Mouse (Mus musculus) limb, embryonic 10.5 days (tissue): ENCODE measurements around the gene Il17rd. TPM values are rescaled to one million over a fixed set of nuclear protein-coding genes. Genes with fewer than 3 reads are reported as not detected.

Experiments used
- DNase-seq: peaks from one replicate; pipeline ENCODE4 v3.0.0-alpha.2; 2017; ENCODE audit warnings: low spot score
- H3K27ac ChIP-seq: fragments of 300-500 bp; sonication (generic); 2 replicates; pipeline ENCODE4 v1.5.1; 2016; ENCODE audit warnings: mild to moderate bottlenecking
- H3K27me3 ChIP-seq: fragments of 300-500 bp; sonication (generic); 2 replicates; pipeline ENCODE4 v1.6.1; 2016; ENCODE audit warnings: low read depth, mild to moderate bottlenecking; ENCODE audit not compliant: poor library complexity, severe bottlenecking
- H3K36me3 ChIP-seq: fragments of 300-500 bp; sonication (generic); 2 replicates; pipeline ENCODE4 v1.6.1; 2016; ENCODE audit warnings: mild to moderate bottlenecking, moderate library complexity
- H3K4me1 ChIP-seq: fragments of 300-500 bp; sonication (generic); 2 replicates; pipeline ENCODE4 v1.6.1; 2016
- H3K4me3 ChIP-seq: fragments of 300-500 bp; sonication (generic); 2 replicates; pipeline ENCODE4 v1.5.1; 2016; ENCODE audit warnings: mild to moderate bottlenecking, moderate library complexity
- H3K9me3 ChIP-seq: fragments of 300-500 bp; sonication (generic); replicated peaks from 2 replicates; pipeline ENCODE4 v1.6.1; 2016; ENCODE audit warnings: mild to moderate bottlenecking
- WGBS: fragments of 180-500 bp; shearing (Covaris S2); methylation state at CpG from one replicate; pipeline ENCODE4 v1.1.7; 2016; 5-methylcytosine and 5-hydroxymethylcytosine counted together
- polyA plus RNA-seq: library from polyadenylated mRNA; unstranded; fragments of >200 nt; fragmentation: Nextera tagmentation; extraction: Ambion mirVana; gene quantifications from 2 replicates; pipeline ENCODE4 v1.2.1, GENCODE M21; 2016

The Il17rd gene
- polyA plus RNA-seq, 1 experiment from 2014 or later, result 17.4 TPM

GRCm38 (mm10) chr14:27050560-27051510, 12.1 kb downstream of the Il17rd start:
- Histone ChIP-seq H3K9me3 (no peaks in the 10 kb centered on the region), H3K27ac (peak overlapping the region; percentile 87), H3K27me3 (no peaks in the 10 kb centered on the region), H3K36me3 (peaks cover 35% of the 10 kb centered on the region), H3K4me3 (peak overlapping the region; percentile 29), H3K4me1 (peaks cover 87% of the 10 kb centered on the region)
- WGBS, result 30% methylated on average over 18 of the region's 18 CpGs
- DNase-seq, result no peak

- DNase-seq, result no peak
- Histone ChIP-seq H3K4me1 (peaks cover 87% of the 10 kb centered on the region), H3K36me3 (peaks cover 35% of the 10 kb centered on the region), H3K27ac (peak overlapping the region; percentile 87), H3K9me3 (no peaks in the 10 kb centered on the region), H3K4me3 (no peak overlapping the region), H3K27me3 (no peaks in the 10 kb centered on the region)
- WGBS, result 55% methylated on average over 5 of the region's 5 CpGs
Observed at GRCm38 (mm10) chr14:27051511-27051895, 12.8 kb downstream of the Il17rd start.

GRCm38 (mm10) chr14:27058535-27059223, 19.9 kb downstream of the Il17rd start:
- H3K4me3 ChIP-seq, result peak overlapping the region; percentile 21; the same call in 1 of the 2 replicates
- peaks cover 44% of the 10 kb centered on the region for H3K36me3 ChIP-seq
- 10% methylated on average over 13 of the region's 13 CpGs for WGBS
- peak overlapping the region; percentile 76 for H3K27ac ChIP-seq
- H3K27me3 ChIP-seq, result no peaks in the 10 kb centered on the region
- H3K9me3 ChIP-seq, result no peaks in the 10 kb centered on the region
- H3K4me1 ChIP-seq, result peaks cover 75% of the 10 kb centered on the region
- peak; percentile 31 for DNase-seq

- peaks cover 76% of the 10 kb centered on the region for H3K4me1 ChIP-seq
- peak; percentile 39 for DNase-seq
- H3K27ac ChIP-seq, result peak overlapping the region; percentile 76; the same call in 1 of the 2 replicates
- WGBS, result 26% methylated on average over 8 of the region's 8 CpGs
- H3K4me3 ChIP-seq, result no peak overlapping the region
- H3K9me3 ChIP-seq, result no peaks in the 10 kb centered on the region
- peaks cover 42% of the 10 kb centered on the region for H3K36me3 ChIP-seq
- H3K27me3 ChIP-seq, result no peaks in the 10 kb centered on the region
Observed at GRCm38 (mm10) chr14:27059224-27059558, 20.4 kb downstream of the Il17rd start.

- Histone ChIP-seq H3K4me3 (no peak overlapping the region), H3K9me3 (no peaks in the 10 kb centered on the region), H3K27ac (peak overlapping the region; percentile 61), H3K4me1 (peaks cover 86% of the 10 kb centered on the region), H3K36me3 (peaks cover 26% of the 10 kb centered on the region; the same call in 1 of the 2 replicates), H3K27me3 (no peaks in the 10 kb centered on the region)
- WGBS, result 64% methylated on average over 1 of the region's 1 CpGs
- no peak for DNase-seq
Observed at GRCm38 (mm10) chr14:27063338-27063737, 24.6 kb downstream of the Il17rd start.

- WGBS, result 3% methylated on average over 9 of the region's 9 CpGs
- peak overlapping the region; percentile 94 for H3K27ac ChIP-seq
- peaks cover 94% of the 10 kb centered on the region for H3K4me1 ChIP-seq
- no peaks in the 10 kb centered on the region for H3K27me3 ChIP-seq
- peaks cover 18% of the 10 kb centered on the region; the same call in 1 of the 2 replicates for H3K36me3 ChIP-seq
- peak; percentile 91 for DNase-seq
- peak overlapping the region; percentile 37 for H3K4me3 ChIP-seq
- no peaks in the 10 kb centered on the region for H3K9me3 ChIP-seq
Observed at GRCm38 (mm10) chr14:27066171-27066929, 27.6 kb downstream of the Il17rd start.

GRCm38 (mm10) chr14:27067866-27068271, 29.1 kb downstream of the Il17rd start:
- Histone ChIP-seq H3K27ac (peak overlapping the region; percentile 94), H3K9me3 (no peaks in the 10 kb centered on the region), H3K27me3 (no peaks in the 10 kb centered on the region), H3K4me1 (peaks cover 100% of the 10 kb centered on the region), H3K36me3 (peaks cover 11% of the 10 kb centered on the region; the same call in 1 of the 2 replicates), H3K4me3 (peak overlapping the region; percentile 37)
- peak; percentile 69 for DNase-seq
- 11% methylated on average over 6 of the region's 6 CpGs for WGBS

GRCm38 (mm10) chr14:27069434-27070097, 30.8 kb downstream of the Il17rd start:
- H3K27me3 ChIP-seq, result no peaks in the 10 kb centered on the region
- H3K36me3 ChIP-seq, result peaks cover 6% of the 10 kb centered on the region; the same call in 1 of the 2 replicates
- peaks cover 100% of the 10 kb centered on the region for H3K4me1 ChIP-seq
- peak overlapping the region; percentile 29 for H3K4me3 ChIP-seq
- 7% methylated on average over 8 of the region's 8 CpGs for WGBS
- peak; percentile 70 for DNase-seq
- H3K9me3 ChIP-seq, result no peaks in the 10 kb centered on the region
- H3K27ac ChIP-seq, result peak overlapping the region; percentile 94

GRCm38 (mm10) chr14:27070128-27070527, 31.4 kb downstream of the Il17rd start:
- Histone ChIP-seq H3K4me1 (peaks cover 100% of the 10 kb centered on the region), H3K4me3 (peak overlapping the region; percentile 29)
- 11% methylated on average over 3 of the region's 3 CpGs for WGBS

GRCm38 (mm10) chr14:27070758-27071157, 32.0 kb downstream of the Il17rd start:
- H3K27ac ChIP-seq, result peak overlapping the region; percentile 94
- no peaks in the 10 kb centered on the region for H3K27me3 ChIP-seq
- H3K36me3 ChIP-seq, result peaks cover 9% of the 10 kb centered on the region; the same call in 1 of the 2 replicates
- H3K4me1 ChIP-seq, result peaks cover 100% of the 10 kb centered on the region
- H3K4me3 ChIP-seq, result peak overlapping the region; percentile 29
- no peaks in the 10 kb centered on the region for H3K9me3 ChIP-seq
- DNase-seq, result peak; percentile 59
- WGBS, result 6% methylated on average over 9 of the region's 9 CpGs

More at GRCm38 (mm10) chr14:27070128-27070527, 31.4 kb downstream of the Il17rd start:
- Histone ChIP-seq H3K9me3 (no peaks in the 10 kb centered on the region), H3K27me3 (no peaks in the 10 kb centered on the region), H3K27ac (peak overlapping the region; percentile 94), H3K36me3 (peaks cover 6% of the 10 kb centered on the region; the same call in 1 of the 2 replicates)
- no peak for DNase-seq

- DNase-seq, result peak; percentile 84
- 10% methylated on average over 3 of the region's 3 CpGs for WGBS
Observed at GRCm38 (mm10) chr14:27071985-27072384, 33.2 kb downstream of the Il17rd start.

GRCm38 (mm10) chr14:27075084-27075483, 36.3 kb downstream of the Il17rd start:
- Histone ChIP-seq H3K4me1 (peaks cover 74% of the 10 kb centered on the region), H3K36me3 (peaks cover 48% of the 10 kb centered on the region), H3K27me3 (no peaks in the 10 kb centered on the region), H3K4me3 (no peak overlapping the region), H3K9me3 (no peaks in the 10 kb centered on the region), H3K27ac (peak overlapping the region; percentile 78)
- DNase-seq, result no peak
- 53% methylated on average over 6 of the region's 6 CpGs for WGBS

More at GRCm38 (mm10) chr14:27071985-27072384, 33.2 kb downstream of the Il17rd start:
- Histone ChIP-seq H3K4me3 (peak overlapping the region; percentile 5; the same call in 1 of the 2 replicates), H3K9me3 (no peaks in the 10 kb centered on the region), H3K27ac (peak overlapping the region; percentile 94), H3K4me1 (peaks cover 100% of the 10 kb centered on the region), H3K36me3 (peaks cover 21% of the 10 kb centered on the region), H3K27me3 (no peaks in the 10 kb centered on the region)
